Mouse (Mus musculus): Measurements from ENCODE around the gene Emc9. TPM values are rescaled to one million over a fixed set of nuclear protein-coding genes. Genes with fewer than 3 reads are reported as not detected.
A peak's percentile ranks its signal among the peaks of the same experiment; 100 is the strongest.

The Emc9 gene
- total RNA-seq, 2 experiments from 2014 or later, result 43.9 to 57.2 TPM

- DNase-seq, result peak; percentile 98
Observed at GRCm38 (mm10) chr14:55560202-55561073, 24.7 kb downstream of the Emc9 start, which contains the start of gene A730061H03Rik. Gene A730061H03Rik, minus strand, starts transcription at chr14:55560406.

- DNase-seq, result peak; percentile 94
Observed at GRCm38 (mm10) chr14:55559799-55560201, 25.3 kb downstream of the Emc9 start, which contains the start of gene Dcaf11. Gene Dcaf11, plus strand, starts transcription at chr14:55560006.

GRCm38 (mm10) chr14:55558740-55559448, 26.2 kb downstream of the Emc9 start:
- DNase-seq, result no peak

- no peak for DNase-seq
Observed at GRCm38 (mm10) chr14:55557587-55557986, 27.5 kb downstream of the Emc9 start.

GRCm38 (mm10) chr14:55557003-55557402, 28.1 kb downstream of the Emc9 start:
- peak; percentile 86 for DNase-seq

- DNase-seq, result no peak
Observed at GRCm38 (mm10) chr14:55555788-55556187, 29.3 kb downstream of the Emc9 start.

- DNase-seq, result no peak
Observed at GRCm38 (mm10) chr14:55554635-55555034, 30.5 kb downstream of the Emc9 start.

GRCm38 (mm10) chr14:55551794-55552193, 33.3 kb downstream of the Emc9 start:
- no peak for DNase-seq

- DNase-seq, result no peak
Observed at GRCm38 (mm10) chr14:55551347-55551746, 33.8 kb downstream of the Emc9 start.

- no peak for DNase-seq
Observed at GRCm38 (mm10) chr14:55550191-55550590, 34.9 kb downstream of the Emc9 start.

- DNase-seq, result peak; percentile 40
Observed at GRCm38 (mm10) chr14:55544334-55544733, 40.8 kb downstream of the Emc9 start.

GRCm38 (mm10) chr14:55542268-55542667, 42.8 kb downstream of the Emc9 start:
- DNase-seq, result no peak

- DNase-seq, result peak; percentile 92
Observed at GRCm38 (mm10) chr14:55540787-55541321, 44.2 kb downstream of the Emc9 start.

GRCm38 (mm10) chr14:55540067-55540786, 44.9 kb downstream of the Emc9 start, which contains the start of gene Pck2:
Gene Pck2, plus strand, starts transcription at chr14:55540266.
- peak; percentile 92 for DNase-seq

GRCm38 (mm10) chr14:55536116-55536745, 48.9 kb downstream of the Emc9 start:
- peak; percentile 73 for DNase-seq

Other genes with a start within 250 kb of the Emc9 start
- 100 to 1,000 TPM; 153 to 177 TPM for gene Dhrs4, start 106.5 kb downstream of the Emc9 start, total RNA-seq (2021)
- 1 to 10 TPM; 5.3 to 8.5 TPM for gene Carmil3, start 94.7 kb downstream of the Emc9 start, total RNA-seq (2021)
- gene Cpne6, start 74.9 kb downstream of the Emc9 start, total RNA-seq (2021), result under 1 TPM; 0.09 to 0.61 TPM
- gene Nrl, start 60.3 kb downstream of the Emc9 start, total RNA-seq (2021), result not detected
- gene Pck2, start 45.0 kb downstream of the Emc9 start, total RNA-seq (2021), result 10 to 100 TPM; 45.2 to 51.4 TPM
- 10 to 100 TPM; 85.2 to 89.5 TPM for gene Dcaf11, start 25.3 kb downstream of the Emc9 start, total RNA-seq (2021)
- under 1 TPM in 1 of 2 experiments, not detected in 1; 0.66 TPM for gene A730061H03Rik, start 24.9 kb downstream of the Emc9 start, total RNA-seq (2021)
- 10 to 100 TPM; 11.0 to 38.6 TPM for gene Fitm1, start 9.7 kb downstream of the Emc9 start, total RNA-seq (2021)
- gene Psme1, start 7.2 kb downstream of the Emc9 start, total RNA-seq (2021), result 100 to 1,000 TPM; 293 to 337 TPM
- gene Psme2, start 5.8 kb upstream of the Emc9 start, total RNA-seq (2021), result 100 to 1,000 TPM; 349 to 362 TPM
- 10 to 100 TPM; 26.7 to 36.2 TPM for gene Rnf31, start 6.4 kb upstream of the Emc9 start, total RNA-seq (2021)
- gene Irf9, start 18.3 kb upstream of the Emc9 start, total RNA-seq (2021), result 10 to 100 TPM in 1 of 2 experiments, 1 to 10 TPM in 1; 9.7 to 13.3 TPM
- 1 to 10 TPM; 2.0 to 2.9 TPM for gene Rec8, start 32.7 kb upstream of the Emc9 start, total RNA-seq (2021)
- 10 to 100 TPM; 72.1 to 82.4 TPM for gene Ipo4, start 50.7 kb upstream of the Emc9 start, total RNA-seq (2021)
- 1 to 10 TPM; 1.1 to 3.8 TPM for gene Gm49378, start 52.6 kb upstream of the Emc9 start, total RNA-seq (2021)
- 10 to 100 TPM; 69.7 to 75.9 TPM for gene Tm9sf1, start 58.5 kb upstream of the Emc9 start, total RNA-seq (2021)
- gene Tssk4, start 64.9 kb upstream of the Emc9 start, total RNA-seq (2021), result 1 to 10 TPM in 1 of 2 experiments, under 1 TPM in 1; 0.93 to 3.0 TPM
- 10 to 100 TPM; 42.4 to 51.7 TPM for gene Mdp1, start 75.2 kb upstream of the Emc9 start, total RNA-seq (2021)
- gene Gmpr2, start 86.6 kb upstream of the Emc9 start, total RNA-seq (2021), result 10 to 100 TPM; 21.2 to 26.8 TPM
- 100 to 1,000 TPM; 280 to 307 TPM for gene Nedd8, start 86.8 kb upstream of the Emc9 start, total RNA-seq (2021)
- 10 to 100 TPM; 19.5 to 23.1 TPM for gene Tinf2, start 96.5 kb upstream of the Emc9 start, total RNA-seq (2021)
- gene Tgm1, start 128.6 kb upstream of the Emc9 start, total RNA-seq (2021), result 1 to 10 TPM; 1.3 to 2.0 TPM
- gene Rabggta, start 137.0 kb upstream of the Emc9 start, total RNA-seq (2021), result 10 to 100 TPM; 16.8 to 21.5 TPM
- 10 to 100 TPM; 77.4 to 82.0 TPM for gene Dhrs1, start 160.4 kb upstream of the Emc9 start, total RNA-seq (2021)
- 10 to 100 TPM; 17.1 to 18.9 TPM for gene Nop9, start 160.4 kb upstream of the Emc9 start, total RNA-seq (2021)
- 10 to 100 TPM; 14.2 to 23.3 TPM for gene Cideb, start 173.2 kb upstream of the Emc9 start, total RNA-seq (2021)
- under 1 TPM; 0.12 to 0.54 TPM for gene Ltb4r2, start 176.1 kb upstream of the Emc9 start, total RNA-seq (2021)
- gene Ltb4r1, start 180.7 kb upstream of the Emc9 start, total RNA-seq (2021), result 1 to 10 TPM; 1.4 to 1.6 TPM
- 10 to 100 TPM; 10.3 to 12.6 TPM for gene Adcy4, start 198.8 kb upstream of the Emc9 start, total RNA-seq (2021)
- gene Ripk3, start 203.6 kb upstream of the Emc9 start, total RNA-seq (2021), result 1 to 10 TPM; 8.3 to 9.1 TPM
- 10 to 100 TPM; 23.5 to 28.2 TPM for gene Nfatc4, start 237.8 kb upstream of the Emc9 start, total RNA-seq (2021)